Mouse (Mus musculus): ENCODE measurements around the gene Nudt3.

The Nudt3 gene

DNA sequence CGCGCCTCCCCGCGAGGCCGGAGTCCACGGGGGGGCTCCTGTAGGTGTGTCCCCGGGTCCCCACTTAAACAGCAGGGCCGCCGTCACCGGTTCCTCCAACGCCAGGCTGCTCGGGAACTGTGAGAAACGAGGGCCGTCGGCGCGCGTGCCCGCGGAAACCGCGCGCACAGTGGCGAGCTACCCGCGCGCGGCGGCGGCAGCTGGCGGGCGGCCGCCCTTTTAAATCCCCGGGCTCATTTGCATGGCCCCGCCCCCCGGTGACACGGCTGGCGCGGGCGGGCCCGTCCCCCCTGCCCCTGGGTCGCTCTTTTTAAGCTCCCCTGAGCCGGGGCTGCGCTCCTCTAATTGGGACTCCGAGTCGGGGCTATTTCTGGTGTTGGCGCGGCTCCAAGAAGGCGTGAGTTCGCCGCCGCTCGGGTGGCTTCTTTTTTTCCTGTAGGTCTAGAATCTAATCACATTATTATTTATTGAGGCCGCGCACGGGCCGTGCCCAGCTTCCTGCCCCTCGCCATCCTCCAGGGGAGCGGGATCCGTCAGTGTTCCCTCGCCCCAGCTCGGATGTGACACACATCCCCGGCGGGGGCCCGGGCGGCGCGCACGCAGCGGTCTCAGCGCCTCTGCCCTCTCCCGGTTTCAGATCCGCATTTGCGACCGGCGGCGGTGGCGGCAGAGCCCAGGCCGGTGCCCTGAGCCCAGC, 66.8 kb downstream of the Nudt3 start, which contains the start of gene Hmga1:
TSS of gene Hmga1 (plus strand) at position 183 of the 697 bp plus-strand sequence.
- H3K27me3 ChIP-seq (ENCODE audit: control insufficient read depth, insufficient read depth, low read length, poor library complexity, severe bottlenecking): no peaks in the 10 kb centered on the region
- H3K36me3 ChIP-seq (ENCODE audit: control insufficient read depth, insufficient read depth, low read length, poor library complexity, severe bottlenecking): peaks cover 3% of the 10 kb centered on the region; the same call in 1 of the 2 replicates
- peak; percentile 95 for DNase-seq (ENCODE audit: low read depth, low spot score)

DNA sequence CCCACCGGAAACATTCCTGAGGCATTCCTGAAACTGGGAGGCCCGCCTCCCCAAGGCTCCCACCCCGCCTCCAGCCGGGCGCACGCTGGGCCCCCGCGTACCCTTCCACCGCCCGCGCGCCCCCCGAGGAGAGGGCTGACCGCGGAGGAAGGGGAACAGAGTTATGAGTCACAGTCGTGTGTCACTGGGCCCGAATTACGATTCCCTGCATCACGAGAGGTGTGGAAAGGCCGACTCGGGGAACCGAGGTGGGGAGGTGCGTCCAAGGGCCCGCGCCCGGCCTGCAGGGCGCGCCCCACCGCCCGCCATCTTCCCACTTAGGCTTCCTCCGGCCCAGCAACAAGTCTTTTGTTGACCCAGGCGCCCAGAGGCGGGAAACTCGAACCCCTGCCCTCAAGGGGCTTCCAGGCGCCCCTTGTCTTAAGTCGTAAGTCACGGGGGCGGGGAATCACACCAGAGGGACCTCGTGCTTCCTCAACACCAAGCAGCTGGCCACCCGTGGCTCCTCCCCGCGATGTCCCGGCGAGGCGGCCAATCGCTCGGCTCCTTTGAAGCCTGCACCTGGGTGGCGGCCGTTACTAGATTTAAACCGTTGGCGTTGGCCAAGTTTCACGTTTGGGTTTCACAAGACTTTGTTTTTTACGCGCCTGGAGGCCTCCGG, 67.7 kb downstream of the Nudt3 start:
- Histone ChIP-seq H3K27me3 (ENCODE audit: control insufficient read depth, insufficient read depth, low read length, poor library complexity, severe bottlenecking) (no peaks in the 10 kb centered on the region), H3K36me3 (ENCODE audit: control insufficient read depth, insufficient read depth, low read length, poor library complexity, severe bottlenecking) (no peaks in the 10 kb centered on the region)
- peak; percentile 92 for DNase-seq (ENCODE audit: low read depth, low spot score)

DNA sequence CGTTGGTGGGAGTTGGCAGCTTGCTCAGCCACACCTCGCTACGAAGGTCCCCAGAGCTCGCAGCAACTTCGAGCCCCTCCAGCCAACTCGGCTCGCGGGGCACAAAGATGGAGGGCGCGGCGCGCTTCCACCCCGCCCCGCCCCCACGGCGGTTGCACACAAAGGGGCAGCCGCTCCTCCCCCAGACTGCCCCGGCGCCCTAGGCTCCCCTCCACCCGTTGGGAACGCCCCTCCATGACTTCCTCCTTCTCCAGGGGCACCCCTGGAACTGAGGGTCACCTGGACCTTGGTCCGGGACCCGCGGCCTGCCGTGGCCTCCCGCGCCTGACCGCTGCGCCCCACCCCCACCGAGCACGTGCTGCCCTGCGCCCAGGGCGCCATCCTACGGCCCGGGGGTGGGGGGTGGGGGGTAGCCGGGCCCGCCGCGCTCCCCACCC, 68.2 kb downstream of the Nudt3 start:
- H3K27me3 ChIP-seq (ENCODE audit: control insufficient read depth, insufficient read depth, low read length, poor library complexity, severe bottlenecking): no peaks in the 10 kb centered on the region
- DNase-seq (ENCODE audit: low read depth, low spot score): peak; percentile 64
- H3K36me3 ChIP-seq (ENCODE audit: control insufficient read depth, insufficient read depth, low read length, poor library complexity, severe bottlenecking): no peaks in the 10 kb centered on the region

DNA sequence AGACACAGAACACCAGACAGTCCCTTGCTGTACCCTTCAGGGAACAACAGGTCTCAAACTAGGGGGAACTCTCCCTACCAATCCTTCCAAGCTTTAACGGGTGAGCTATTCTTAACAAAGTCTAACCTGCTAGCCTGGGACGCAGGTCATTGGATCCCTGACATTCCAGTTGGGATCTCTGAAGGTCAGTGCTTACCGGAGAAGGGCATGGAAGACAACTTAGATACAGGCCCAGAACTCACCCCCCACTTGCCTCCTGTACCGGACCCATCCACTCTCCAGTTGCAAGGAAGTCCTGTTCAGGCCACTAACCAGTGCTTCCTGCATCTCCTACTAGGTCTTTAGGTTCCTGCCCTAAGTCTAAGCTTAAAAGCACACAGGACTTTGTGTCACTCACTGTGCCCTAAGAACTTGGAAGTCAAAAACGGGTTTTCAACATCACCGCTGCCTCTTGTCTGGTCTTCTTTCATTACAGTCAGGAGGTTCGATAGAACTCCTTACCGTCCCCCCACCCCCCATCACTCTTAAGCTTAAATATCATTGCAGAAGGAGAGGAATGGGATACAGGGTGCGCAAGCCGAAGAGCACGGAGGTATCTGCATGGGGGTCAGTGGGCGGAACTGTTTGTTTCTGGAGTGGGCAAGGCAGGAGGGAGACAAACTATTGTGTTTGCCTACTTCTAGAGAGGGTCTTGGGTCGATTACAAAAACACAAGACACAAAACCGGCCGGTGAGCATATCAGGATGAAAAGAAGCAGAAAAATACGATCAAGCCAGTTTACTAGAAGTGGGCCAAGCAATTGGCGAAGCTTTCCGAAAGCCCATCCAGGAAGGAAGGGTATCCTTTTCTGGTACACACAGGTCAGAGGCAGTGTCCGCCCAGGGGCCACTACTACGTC, 69.0 kb downstream of the Nudt3 start:
- DNase-seq (ENCODE audit: low read depth, low spot score): no peak
- Histone ChIP-seq H3K36me3 (ENCODE audit: control insufficient read depth, insufficient read depth, low read length, poor library complexity, severe bottlenecking) (no peaks in the 10 kb centered on the region), H3K27me3 (ENCODE audit: control insufficient read depth, insufficient read depth, low read length, poor library complexity, severe bottlenecking) (no peaks in the 10 kb centered on the region)

DNA sequence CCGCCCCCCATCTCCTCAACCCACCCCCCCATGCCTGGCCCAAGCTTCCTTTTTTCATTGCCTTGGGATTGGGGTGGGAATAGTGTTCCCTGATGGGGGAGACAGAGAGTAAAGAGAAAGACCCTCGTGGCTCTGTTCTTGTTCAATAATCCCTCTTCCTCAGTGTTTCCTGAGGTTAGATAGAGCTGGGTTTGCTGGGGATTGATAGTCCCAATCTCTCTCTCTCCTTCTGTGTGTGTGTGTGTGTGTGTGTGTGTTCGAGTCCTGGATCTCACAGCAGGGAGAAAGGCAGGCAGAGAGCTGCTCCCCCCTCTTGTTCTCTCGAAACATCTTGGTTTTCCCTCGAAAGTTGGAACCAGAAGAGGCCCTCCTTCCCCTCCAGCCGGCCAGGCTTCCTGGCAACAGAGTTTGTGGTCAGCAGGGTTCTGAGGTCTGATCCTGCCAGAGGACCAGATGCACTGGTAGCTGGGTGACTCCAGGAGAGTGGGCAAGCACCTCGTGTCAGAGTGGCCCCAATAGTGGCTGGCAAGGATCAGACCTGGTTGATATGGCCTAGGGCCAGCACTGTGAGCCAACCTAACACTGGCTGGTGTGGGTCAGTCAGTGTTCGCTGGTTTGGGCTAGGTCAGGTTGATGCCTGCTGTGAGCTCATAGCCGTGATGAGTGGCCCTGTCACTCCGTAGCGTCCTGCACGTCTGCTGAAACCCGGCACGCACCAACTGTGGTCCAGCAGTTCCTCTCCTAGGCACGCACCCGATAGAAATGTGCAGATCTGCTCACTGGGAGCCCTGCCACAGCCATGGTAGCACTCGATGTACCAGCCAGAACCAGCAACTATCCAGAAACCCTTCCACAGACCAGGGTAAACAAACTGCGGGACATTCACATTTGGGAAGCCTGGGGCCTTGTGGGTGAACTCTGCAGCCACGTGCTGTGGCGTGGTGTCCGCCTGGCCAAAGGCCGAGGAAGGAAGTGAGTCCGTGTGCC, 70.8 kb downstream of the Nudt3 start:
- Histone ChIP-seq H3K36me3 (ENCODE audit: control insufficient read depth, insufficient read depth, low read length, poor library complexity, severe bottlenecking) (no peaks in the 10 kb centered on the region), H3K27me3 (ENCODE audit: control insufficient read depth, insufficient read depth, low read length, poor library complexity, severe bottlenecking) (no peaks in the 10 kb centered on the region)
- DNase-seq (ENCODE audit: low read depth, low spot score): no peak

DNA sequence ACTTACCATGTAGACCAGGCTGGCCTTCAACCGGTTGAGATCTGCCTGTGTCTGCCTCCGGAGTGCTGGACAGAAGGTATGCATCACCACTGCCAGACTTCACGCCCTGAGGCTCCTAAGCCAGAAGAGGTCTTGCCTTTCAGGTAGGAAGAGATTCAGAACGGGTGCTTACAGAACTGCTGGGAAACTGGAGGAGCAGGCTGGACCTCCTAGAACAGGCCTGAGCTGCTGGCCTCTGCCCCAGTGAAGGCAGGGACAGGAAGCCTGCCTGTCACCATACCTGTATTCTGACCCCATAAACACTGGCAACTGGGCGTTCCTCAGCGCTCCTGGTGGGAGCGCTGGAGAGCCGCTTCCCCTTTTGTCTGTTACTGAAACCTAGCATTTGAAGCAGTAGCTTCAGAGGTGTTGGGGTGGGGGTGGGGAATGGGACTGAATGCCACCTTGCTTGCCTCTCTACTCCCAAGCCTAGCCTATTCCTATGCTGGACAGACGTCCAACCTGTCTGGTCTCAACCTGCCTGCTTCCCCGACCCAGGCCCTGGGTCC, 71.8 kb downstream of the Nudt3 start:
- DNase-seq (ENCODE audit: low read depth, low spot score): peak; percentile 60
- Histone ChIP-seq H3K36me3 (ENCODE audit: control insufficient read depth, insufficient read depth, low read length, poor library complexity, severe bottlenecking) (no peaks in the 10 kb centered on the region), H3K27me3 (ENCODE audit: control insufficient read depth, insufficient read depth, low read length, poor library complexity, severe bottlenecking) (no peaks in the 10 kb centered on the region)

DNA sequence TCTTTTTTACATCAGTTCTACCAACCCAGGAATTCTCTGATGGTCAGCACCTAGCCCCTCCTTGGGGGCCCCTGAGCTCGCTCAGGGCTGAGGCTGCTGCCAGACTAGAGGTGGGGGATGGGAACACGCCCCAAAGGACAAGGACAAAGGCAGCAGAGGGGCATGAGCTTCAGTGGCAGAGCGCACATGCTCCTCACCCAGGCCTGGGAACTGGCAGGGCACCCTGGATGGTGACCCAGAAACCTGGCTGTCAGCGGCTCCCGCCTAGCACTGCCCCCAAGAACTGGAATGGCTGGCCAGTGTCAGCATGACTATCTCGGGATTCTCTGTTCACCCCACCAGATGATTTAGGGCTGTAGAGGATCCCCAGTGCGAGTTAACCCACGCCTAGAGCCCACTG, 74.1 kb downstream of the Nudt3 start:
- Histone ChIP-seq H3K27me3 (ENCODE audit: control insufficient read depth, insufficient read depth, low read length, poor library complexity, severe bottlenecking) (no peaks in the 10 kb centered on the region), H3K36me3 (ENCODE audit: control insufficient read depth, insufficient read depth, low read length, poor library complexity, severe bottlenecking) (no peaks in the 10 kb centered on the region)
- DNase-seq (ENCODE audit: low read depth, low spot score): no peak

DNA sequence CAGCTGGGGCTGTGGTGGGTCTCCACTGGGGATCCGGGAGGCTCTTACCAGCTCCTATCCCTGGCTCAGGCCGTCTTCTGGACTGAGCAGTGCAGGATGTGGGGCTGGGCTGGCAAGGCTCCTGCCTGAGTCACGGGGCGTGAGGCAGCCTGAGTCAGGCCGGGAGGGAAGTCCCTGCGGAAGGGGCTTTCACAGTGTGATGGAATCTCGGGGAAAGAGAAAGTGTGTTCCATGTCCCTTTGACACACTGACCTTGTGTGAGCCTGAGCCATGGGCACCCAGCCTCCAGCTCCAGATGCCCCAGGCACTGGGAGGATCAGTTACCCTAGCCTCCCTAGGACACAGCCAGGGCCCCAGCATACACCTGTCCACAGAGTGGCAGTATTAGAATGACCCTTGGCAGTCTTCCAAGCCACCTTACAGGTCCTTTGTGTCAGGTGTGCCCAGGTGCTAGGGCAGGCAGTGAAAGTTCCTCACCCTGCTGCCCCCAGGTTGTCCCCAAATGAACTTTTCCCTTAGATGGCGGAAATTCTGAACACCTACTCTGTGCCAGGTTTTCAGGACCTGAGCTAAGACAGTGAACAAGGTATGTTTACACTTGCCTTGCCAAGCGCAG, 75.9 kb downstream of the Nudt3 start:
- H3K27me3 ChIP-seq (ENCODE audit: control insufficient read depth, insufficient read depth, low read length, poor library complexity, severe bottlenecking): no peaks in the 10 kb centered on the region
- DNase-seq (ENCODE audit: low read depth, low spot score): no peak
- H3K36me3 ChIP-seq (ENCODE audit: control insufficient read depth, insufficient read depth, low read length, poor library complexity, severe bottlenecking): no peaks in the 10 kb centered on the region

DNA sequence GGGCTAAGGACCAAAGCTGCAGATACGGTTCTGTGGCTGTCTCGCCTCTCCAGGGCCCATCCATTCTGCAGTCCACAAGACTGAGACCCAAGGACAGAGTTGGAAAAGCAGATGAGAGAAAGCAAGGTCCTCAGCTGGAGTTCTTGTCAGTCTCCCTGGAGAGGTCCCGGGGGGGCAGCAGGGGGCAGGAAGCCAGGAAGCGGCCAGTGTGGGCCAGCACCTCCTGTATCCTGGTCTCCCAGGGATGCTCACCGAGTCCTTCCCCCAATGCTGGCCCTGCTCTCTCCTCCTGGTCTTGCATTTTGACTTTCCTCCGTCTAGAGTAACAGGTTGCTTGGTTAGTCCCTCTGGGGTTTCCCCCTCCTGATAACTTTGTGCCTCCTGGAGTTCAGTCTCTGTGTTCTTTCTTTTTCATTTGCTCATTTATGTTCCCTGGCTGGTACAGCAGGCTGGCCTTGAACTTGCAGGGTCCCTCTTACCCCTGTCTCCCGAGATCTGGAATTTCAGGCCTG, 76.7 kb downstream of the Nudt3 start:
- DNase-seq (ENCODE audit: low read depth, low spot score): no peak
- Histone ChIP-seq H3K27me3 (ENCODE audit: control insufficient read depth, insufficient read depth, low read length, poor library complexity, severe bottlenecking) (no peaks in the 10 kb centered on the region), H3K36me3 (ENCODE audit: control insufficient read depth, insufficient read depth, low read length, poor library complexity, severe bottlenecking) (no peaks in the 10 kb centered on the region)

DNA sequence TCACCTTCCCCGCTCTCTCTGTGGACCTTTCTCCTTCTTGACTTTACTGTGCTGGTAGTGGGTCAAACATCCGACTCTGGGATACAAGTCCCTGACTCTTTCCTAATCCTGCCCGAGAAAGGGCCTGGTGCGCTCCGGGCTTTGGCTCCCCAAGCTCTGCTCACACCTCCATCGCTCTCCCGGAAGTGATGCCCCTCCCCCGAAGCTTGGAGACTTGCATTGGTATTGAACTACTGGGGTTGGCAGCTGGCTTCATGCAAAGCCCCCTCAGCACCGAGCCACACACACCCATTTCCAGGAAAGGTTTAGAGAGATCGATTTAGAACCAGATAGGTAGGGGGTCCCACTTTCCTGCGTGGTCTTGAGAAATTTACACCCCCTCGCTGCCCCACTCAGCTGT, 77.3 kb downstream of the Nudt3 start:
- no peaks in the 10 kb centered on the region for H3K36me3 ChIP-seq (ENCODE audit: control insufficient read depth, insufficient read depth, low read length, poor library complexity, severe bottlenecking)
- H3K27me3 ChIP-seq (ENCODE audit: control insufficient read depth, insufficient read depth, low read length, poor library complexity, severe bottlenecking): no peaks in the 10 kb centered on the region
- DNase-seq (ENCODE audit: low read depth, low spot score): no peak

DNA sequence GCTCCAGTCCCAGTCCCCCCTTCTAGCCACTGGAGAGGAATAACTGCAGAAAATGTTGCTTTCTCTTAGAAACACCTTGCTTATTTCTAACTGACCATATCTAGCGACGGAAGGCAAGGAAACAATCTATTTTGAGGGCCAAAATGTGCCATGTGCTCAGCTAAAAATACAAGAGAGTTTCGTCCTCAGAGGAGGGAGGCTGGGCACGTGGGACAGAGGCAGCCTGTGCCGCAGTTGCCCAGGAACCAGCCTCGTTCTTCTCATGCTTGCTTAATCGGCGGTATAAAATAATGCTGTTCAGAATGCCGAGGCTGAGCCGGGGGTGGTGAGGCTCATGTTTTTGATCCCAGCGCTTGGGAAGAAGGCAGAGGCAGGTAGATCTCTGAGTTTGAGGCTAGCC, 78.7 kb downstream of the Nudt3 start:
- Histone ChIP-seq H3K27me3 (ENCODE audit: control insufficient read depth, insufficient read depth, low read length, poor library complexity, severe bottlenecking) (no peaks in the 10 kb centered on the region), H3K36me3 (ENCODE audit: control insufficient read depth, insufficient read depth, low read length, poor library complexity, severe bottlenecking) (no peaks in the 10 kb centered on the region)
- DNase-seq (ENCODE audit: low read depth, low spot score): no peak

DNA sequence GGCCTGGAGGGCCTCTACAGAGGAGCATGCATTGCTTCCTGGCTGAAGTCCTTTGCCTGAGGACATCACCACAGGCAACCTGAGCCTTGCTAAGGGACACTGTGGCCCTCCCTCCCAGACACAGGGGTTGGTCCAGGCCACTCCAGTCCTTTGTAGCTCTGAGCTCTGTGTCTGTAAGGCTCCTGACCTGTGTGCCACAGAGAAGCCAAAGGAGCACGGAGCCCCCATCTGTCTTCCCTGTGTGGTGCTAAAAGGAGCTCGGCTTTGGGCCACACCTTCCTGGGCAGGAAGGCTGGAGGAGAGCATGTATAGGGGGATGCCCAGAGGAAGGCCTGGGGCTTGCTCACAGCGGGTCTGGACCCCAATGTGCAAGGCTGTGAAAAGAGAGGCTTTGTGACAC, 81.3 kb downstream of the Nudt3 start:
- DNase-seq (ENCODE audit: low read depth, low spot score): no peak
- Histone ChIP-seq H3K36me3 (ENCODE audit: control insufficient read depth, insufficient read depth, low read length, poor library complexity, severe bottlenecking) (no peaks in the 10 kb centered on the region), H3K27me3 (ENCODE audit: control insufficient read depth, insufficient read depth, low read length, poor library complexity, severe bottlenecking) (no peaks in the 10 kb centered on the region)

DNA sequence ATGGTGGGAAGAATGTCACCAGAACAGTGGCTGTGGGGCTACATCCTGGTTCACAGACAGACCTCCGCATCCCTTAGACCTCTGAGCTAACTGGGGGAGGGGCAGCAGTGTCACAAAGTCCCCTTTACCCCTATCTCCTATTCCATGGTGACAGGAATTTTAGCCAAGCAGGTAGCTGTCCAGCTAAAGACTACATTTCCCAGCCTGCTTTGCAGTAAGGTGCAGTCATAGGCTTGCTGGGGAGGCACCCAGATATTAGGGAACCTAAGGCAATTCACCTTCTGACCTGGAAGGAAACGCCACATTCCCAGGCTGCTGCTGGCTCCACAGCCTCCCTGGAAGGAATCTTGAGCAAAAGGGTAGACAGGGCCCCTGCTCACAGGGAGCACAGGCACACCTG, 82.0 kb downstream of the Nudt3 start:
- Histone ChIP-seq H3K36me3 (ENCODE audit: control insufficient read depth, insufficient read depth, low read length, poor library complexity, severe bottlenecking) (no peaks in the 10 kb centered on the region), H3K27me3 (ENCODE audit: control insufficient read depth, insufficient read depth, low read length, poor library complexity, severe bottlenecking) (no peaks in the 10 kb centered on the region)
- no peak for DNase-seq (ENCODE audit: low read depth, low spot score)
